Mouse (Mus musculus) ovary, adult 18-20 months (tissue): Measurements from ENCODE around the gene Fat3.

ENCODE experiments used
- DNase-seq: peaks from one replicate; pipeline ENCODE4 v3.0.0; 2022; ENCODE audit warnings: low spot score, mixed read lengths

Fat3 gene

DNA sequence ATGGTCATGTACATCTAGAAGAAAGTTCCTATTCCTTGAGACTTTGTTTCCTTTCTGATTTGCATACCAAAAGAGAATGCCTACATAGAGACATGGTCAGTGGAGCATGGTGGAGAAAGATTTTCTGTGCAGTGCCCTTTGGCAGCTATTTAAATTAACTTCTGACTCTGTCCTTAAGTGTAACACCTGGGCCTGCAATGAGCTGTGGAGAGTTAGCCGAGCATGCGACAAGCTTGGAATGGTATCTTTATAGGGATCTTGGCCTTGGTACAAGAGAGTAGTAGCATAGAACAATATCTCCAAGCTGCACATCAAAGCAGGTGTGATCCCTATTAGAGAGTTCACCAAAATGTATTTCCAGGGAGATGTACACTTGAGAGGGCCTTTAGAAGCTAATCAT, 368.0 kb downstream of the Fat3 start:
- no peak for DNase-seq

DNA sequence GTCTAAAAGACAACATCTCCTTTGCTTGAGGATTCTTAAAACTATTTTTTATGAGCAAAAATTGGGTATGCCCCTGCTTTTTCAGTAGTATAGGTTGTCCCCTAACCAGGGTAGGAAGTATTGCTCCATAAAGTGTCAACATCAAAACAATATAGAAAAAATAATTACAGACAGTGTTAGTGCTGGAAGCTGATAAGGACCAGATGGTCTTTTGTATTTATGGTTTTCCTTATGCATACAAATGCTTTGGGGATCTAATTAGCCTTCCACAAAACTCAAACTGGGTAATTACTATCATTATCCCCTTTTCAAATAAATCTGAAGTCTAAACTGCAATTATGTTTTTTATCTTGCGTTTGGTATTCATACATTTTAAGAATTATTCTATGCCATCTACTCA, 368.5 kb downstream of the Fat3 start:
- DNase-seq, result no peak

DNA sequence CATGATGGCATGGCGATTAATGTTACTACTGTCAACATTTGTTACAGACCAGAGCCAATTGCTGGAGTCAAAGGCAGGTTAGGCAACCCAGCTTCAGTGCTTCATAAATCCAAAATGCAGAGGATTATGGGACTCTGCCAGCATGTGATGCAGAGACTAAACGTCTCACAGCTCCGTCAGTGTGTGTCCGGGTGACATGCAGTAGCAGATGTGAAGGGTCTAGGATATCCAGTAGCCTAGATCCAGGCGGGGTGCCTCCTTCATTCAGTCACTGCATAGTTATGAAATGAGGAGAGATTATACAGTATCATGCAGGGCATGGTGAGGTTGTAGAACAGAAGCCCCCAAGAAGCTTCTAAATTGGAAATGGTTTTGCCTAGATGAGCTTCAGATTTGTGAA, 379.3 kb downstream of the Fat3 start:
- DNase-seq, result no peak

DNA sequence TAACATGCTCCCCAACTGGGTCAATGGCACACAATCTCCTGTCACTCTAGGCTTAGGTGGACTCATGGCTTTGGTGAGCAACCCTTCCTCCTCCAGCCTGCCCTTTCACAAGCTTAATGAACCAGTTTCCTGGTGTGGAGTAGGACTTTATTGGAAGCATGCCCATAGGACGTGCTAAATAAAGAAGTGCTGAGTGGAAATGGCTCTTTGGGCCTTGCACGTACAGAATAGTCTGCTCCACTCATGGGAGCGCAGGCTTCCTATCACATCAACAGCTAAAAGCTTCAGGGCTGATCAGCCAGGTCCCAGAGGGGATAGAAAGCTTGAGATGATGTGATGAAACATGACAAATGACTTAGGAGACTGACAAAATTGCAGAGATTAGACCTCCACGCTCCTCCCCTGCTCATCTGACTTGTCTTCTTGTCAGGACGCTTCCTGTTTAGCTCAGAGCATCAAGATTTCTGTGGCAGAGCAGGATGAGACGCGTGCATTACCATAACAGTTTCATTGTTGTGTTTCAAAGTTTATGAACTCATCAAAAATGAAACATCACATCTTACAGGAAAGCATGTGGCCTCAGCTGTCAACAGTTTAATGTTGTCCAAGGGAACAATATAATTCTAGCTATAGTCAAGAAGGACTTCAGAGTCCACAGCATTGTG, 386.1 kb downstream of the Fat3 start:
- no peak for DNase-seq

DNA sequence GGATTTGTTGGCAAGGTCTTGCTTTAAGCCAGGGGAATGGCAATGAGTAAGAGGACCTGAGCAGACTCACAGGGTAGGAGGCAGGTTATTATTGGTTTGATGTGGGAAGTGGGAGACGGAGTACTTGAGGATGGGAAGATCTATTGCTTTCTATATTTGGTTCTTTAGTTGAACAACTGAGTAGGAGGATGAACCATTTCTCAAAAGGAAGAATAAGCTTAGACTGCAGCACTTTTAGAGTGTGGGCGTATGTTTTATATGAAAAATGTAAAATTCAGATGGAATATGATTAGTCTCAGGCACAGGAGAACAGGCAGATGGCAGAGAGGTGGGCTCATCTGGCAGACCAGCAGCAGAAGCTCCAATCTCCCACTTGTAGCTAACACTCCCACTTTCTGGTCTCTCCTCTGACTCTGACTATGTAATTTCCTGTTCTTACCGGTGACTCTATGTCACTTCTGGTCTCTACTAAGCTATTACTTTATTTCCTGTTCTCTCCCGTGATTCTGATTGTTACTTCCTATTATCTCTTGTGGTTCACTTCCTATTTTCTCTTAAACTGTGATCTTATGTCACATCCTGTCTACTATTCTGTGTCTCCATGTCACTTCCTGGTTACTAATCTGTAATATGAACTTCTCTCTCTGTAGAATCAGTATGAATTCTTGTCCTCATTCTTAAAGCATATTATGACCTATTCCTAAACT, 387.0 kb downstream of the Fat3 start:
- no peak for DNase-seq

DNA sequence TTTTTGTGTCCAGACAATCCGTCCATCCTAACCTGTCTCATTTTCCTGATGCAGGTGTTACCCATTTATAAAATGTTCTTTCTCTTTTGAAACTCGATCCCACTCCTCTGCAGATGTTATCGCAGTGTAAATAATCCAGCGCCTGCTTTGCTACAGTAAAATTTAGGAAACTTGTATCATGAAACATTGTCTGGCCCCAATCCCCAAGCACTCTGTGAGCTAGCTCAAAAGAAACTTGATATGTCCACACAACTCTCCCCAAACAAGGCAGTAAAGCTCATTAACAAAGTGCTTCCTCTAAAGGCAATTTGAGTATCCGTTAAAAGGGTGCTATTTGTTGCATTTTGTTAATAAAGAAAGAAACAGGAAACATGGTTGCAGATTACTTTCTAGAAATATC, 393.2 kb downstream of the Fat3 start:
- no peak for DNase-seq

DNA sequence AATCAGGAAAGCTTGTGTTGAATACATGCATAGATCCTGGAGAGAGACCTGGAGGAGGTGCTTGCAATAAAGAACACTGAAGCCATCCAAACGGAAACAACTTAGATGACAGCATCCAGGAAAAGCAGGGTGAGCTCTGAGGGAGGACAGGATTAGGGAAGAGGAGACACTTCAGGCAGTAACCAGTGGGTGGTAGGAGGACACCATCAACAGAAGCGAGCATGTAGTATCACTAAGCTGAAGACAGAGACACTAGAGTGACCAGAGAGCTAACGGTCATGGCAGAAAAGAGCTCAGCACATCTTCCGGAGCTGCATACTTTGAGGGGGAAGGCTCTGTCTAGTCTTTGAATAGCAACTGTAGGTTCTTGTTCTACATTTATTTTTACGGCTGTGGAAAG, 393.7 kb downstream of the Fat3 start:
- no peak for DNase-seq

DNA sequence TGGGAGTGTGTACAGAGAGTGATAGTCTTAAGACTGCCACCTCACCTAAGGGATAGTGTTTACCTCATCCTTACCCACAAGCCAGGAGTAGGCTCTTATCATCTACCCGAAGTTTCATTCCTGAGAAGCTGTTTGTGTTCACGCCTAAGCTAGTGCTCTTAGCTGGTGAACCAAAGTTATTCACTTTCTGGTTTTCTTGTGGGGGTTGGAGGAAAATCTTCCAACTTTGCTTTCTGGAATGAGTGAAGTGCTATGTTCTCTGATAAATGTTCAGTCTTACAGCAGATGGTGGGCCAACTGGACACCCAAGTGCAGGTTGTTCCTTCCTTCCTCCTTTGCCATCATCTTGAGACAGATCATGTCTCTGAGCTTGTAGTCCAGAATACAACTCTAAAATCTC, 402.5 kb downstream of the Fat3 start:
- no peak for DNase-seq

DNA sequence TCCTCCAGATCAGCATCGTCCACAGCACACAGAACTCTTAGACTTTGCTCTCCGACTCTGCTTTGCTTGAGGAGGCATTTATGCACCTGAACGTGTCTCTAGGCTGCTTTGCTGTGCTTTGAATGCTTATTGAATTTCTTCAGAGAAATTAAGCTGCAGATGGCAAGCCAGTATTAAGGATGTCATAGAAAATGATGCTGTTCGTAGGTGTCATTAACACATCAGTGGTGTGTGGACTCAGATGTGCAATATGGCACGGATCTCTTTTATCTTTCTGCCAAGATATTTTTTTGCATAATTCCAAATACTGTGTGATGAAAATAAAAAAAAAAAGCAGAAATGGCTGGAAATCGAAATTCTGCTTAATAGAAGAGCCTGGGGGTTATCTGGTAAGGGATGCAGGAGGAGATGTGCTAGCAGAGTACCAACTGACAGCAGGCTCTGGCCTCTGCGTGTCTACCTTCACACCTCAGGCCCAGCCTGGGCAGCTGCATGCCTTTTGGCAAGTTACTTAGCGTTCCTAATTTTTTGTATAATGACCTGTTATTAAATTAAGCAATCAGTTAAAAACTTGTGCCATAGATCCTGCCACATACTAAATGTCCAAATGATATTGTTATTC, 407.9 kb downstream of the Fat3 start:
- DNase-seq, result no peak

DNA sequence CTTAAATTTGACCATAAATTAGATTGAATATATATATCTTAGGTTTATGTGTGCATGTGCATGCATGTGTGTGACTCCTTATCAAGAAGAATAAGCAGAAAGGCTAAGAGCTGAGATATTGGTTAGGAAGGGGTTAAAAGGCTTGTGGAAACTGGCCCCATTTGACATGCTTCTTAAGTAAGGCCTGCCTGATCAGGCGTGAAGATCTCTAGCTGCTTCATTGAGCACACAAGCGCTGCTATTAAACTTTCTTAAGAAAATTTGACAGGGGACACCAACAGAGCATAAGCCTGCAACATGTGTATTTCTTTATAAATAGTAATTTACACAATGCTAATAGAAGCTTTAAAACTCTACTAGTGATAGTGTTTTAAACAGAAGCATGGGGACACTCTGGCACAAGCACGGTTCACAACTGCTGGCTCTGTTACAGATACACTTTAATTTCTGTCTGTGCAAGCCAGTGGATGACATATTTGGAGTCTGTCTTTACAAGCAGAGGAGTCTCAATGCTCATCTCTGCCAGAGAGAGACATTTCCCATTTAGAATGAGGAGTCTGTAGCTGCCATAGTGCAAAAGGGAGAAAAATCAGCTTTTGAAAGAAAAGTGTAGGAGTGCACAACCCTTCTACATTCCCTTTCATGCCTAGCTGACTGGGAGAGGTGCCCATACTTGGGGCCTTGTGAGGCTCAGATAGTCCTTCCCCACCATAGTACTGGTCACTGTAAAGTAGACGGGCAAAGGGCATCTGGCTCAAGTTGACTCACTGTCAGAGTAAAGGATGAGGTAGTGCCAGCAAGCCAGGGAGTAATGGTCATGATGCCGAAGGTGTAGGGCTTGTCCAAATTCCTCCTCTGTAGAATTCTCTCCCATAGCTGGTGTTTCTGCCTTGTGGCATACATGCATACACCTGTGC, 408.8 kb downstream of the Fat3 start:
- DNase-seq, result no peak

DNA sequence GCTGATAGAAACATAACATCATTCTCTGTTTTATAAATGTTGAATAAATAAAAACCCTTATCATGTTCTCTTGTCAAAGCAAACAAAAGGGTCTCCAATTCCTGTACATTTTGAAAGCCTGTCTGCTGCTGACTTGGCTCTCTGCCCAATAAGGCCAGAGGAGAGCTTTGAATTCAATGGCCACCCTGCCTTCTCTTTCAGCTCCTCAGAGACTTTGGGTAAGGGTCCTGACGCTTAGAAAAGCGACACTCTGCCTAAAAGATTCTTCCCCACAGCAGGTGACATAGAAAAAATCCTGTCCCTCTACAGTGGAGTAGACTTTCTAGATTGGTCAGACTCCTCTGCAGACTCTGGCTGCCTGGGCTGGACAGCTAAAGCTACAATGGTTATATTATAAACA, 421.8 kb downstream of the Fat3 start:
- DNase-seq, result no peak

DNA sequence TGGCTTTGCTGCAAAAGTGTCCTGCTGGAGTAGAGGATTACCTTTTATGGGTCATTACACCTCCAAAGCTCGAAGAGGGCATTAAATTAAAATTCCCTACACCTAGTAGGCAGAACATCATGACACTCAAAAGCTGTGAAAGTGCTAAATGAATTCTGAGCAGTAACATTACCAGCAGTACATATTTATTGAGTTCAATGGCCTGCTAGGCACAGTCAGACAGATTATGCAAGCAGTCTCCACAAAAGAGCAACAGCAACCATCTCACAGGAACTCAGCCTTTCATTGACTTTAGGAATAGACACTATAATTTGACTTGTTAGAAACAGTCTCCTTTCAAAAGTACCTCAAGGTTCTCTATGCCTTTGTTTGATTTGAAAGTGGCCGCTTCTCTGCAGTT, 426.4 kb downstream of the Fat3 start:
- DNase-seq, result no peak

DNA sequence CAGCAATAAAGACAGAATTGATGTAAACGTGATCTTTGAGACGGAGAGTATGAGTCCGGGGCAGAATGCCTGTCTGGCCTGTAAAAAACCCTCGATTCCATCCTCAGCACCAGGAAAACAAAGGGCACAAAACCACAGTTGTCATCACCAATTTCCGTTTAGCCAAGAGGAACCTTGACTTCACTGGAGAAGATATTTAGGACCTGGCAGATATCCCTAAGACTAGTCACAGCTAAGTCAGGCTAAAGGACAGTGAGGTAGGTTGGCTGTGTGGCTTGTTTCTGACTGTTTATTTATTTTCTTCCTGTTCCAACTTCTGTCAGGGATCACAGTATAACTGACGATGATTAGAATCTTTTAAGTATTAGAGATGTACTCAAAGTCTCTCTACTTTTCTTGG, 427.0 kb downstream of the Fat3 start:
- no peak for DNase-seq

DNA sequence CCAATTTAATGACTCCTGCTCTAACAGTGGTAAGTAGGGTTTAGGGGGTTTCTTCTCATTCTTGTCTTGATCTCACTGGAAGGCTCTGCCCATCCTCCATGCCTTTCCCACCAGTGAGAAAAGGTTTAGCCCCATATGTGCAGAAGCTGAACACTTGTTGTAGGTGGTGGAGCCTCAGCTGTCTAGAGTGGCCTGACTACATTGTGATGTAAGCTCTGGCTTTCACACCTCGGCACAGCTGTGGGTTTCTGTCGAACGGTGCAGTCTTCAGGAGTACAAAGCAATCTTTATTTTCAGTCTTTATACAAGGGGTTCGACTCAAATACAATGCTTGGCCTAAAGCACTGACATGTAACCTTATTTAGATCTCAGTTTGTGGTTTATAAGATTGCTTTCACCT, 437.6 kb downstream of the Fat3 start:
- DNase-seq, result no peak

DNA sequence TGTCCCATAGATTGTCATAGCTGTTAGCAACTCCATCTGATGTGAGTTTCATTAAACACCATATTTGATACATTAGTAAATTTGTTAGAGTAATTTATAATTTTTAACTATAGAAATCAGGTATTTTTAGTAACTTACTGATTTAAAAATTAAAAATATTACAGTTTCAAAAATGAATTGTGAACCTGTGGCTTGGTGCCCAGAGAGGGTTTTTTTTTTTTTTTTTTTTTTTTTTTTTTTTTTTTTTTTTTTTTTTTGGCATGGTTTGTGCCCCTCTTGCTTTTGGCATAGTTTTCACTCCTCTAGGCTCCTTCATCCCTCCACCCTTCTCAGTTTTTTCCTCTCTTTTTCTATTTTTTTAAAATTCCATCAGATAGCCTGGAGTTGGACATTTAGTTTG, 438.6 kb downstream of the Fat3 start:
- no peak for DNase-seq

DNA sequence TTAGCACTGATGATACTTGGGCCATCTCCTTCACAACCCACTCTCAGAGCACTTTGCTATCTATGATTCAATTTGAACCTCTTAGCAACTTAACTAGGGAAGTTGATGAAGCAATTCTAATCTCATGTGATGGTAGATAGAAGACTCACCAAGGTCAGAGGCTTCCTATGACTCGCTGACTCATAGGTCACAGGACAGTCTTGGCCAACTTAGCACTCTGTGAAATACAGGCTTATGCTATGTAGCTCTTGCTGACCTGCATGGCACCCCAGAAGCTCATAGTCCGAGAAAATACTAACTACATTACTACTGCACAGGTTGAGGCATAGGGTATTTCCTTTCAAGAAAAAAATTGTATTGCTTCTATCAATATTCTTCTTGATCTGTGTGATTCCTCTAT, 454.4 kb downstream of the Fat3 start:
- DNase-seq, result no peak

DNA sequence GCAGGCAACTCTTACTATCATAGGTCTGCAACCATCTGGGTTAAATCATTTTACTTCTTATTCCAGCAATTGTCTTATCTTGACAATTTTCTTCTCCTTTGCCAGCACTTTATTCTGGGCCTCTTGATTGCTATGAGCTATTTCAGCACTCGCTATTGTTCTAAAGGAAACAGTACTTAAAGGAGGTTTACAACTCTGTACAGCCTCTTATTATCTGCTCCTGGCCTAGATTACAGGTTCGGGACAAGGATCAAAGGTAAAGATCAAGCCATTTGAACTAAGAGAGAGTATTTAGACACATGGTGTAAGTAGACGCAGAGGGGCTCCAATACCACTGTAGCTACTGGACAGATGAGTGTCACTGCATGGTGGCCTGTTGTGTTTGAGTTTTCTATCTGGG, 463.7 kb downstream of the Fat3 start:
- DNase-seq, result no peak

DNA sequence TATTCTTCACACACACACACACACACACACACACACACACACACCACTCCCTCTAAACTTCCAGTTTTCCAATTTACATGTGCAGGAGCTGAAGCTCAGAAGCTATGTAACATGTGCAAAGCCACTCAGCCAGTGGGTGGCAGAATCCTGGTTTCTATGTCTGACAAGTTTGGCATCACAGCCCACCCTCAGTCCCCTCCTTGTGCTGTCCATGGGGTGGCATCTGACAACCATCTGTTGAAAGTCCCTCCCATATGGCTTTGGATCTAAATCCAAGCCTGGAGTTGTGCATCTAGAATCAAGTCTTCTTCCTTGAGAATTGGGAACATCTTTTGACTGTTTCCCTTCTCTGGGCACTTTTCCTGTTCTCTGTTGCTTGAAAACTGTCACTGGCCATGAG, 464.7 kb downstream of the Fat3 start:
- DNase-seq, result no peak

DNA sequence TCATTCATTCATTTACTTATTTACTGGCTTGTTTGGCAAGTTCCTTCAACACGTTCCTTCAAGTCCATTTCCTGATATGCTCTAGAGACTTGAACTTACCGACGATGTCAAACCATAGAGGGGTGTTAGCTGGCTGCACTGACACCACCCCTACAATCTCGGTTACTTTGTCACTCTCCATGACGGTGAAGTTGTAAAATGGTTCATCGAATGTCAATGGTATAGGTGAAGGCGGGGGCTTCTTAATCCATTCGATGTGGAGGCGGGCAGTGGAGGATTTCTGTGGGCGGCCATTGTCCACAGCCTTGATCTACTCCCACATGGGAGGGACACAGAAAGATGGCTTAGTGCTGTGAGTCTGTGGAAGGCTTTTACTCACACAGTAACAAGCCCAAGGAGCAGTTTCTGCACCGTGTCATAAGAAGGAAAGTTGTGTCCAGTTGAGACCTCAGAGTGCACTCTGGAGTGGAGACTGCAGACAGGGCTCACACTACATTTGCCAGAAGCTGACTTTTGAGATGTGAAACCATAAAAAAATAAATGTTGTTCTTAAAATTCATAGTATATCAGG, 471.3 kb downstream of the Fat3 start:
- DNase-seq, result no peak

DNA sequence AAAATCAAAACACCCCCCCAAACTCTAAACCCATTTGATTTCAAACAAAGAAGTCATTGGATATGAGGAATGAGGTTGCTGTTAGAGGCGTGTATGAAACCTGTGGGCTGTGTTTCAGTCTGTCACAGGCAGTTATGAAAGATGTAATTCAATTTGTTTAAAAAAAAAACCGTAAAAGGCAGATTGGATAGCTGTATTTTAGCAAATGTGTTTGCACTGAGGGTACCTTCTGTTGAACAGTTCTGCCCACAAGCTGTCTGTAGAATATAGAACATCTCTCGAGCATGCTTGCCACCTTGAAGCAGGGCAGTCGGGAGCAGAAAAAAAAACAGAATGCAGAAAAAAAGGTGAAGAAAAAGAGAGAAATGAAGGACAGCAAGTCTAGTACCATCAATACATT, 472.0 kb downstream of the Fat3 start:
- DNase-seq, result no peak

DNA sequence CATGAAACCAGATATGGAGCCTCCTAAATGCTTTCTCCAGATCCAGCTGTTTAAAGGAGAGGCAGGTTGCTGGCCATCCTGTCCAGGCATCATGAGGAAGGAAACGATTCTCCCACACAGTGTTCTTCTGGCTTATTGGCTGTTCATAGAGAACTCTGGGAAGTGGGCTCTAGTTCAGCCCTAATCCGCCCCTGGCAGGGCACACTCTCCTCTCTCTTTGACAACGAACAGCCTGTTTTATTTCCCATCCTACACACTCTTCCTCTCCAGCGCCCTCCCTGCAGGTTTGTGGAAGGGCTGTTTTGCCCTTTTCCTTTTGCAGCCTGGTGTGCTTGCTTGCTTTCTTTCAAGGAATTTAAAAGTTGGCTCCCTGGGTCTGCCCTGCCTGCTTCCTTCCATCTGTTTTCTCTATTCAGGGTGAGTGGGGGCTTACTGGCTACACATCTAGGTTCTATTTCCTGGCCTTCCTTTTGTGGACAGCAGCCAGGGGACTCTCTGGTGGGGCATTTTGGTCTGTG, 472.6 kb downstream of the Fat3 start:
- no peak for DNase-seq

DNA sequence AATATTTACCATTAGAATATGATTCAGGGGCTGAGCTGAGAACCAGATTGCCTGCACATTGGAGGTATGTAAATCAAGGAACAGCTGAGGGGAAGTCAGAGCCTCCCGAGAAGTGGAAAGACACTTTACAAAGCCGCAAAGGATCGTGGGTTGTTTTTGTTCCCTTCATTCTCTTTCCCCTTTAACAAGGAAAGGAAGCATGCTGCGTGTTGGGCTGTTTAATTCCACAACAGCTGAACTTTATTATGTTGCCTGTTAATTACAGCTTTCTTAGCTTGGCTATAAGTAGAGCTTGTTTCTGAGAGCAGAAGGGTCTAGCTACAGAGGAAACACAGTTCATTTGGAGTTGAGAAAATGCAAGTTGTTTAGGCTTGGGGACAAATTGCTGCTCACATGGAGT, 475.0 kb downstream of the Fat3 start:
- no peak for DNase-seq
